Mouse (Mus musculus) liver, embryonic 13.5 days (tissue): ENCODE measurements at regions not wholly inside any gene's neighbourhood (a gene's known extent, or its start where the extent isn't known, plus 50 kb on each side); places are given as distances from the start of the nearest gene placed in this dataset.
"Not testable (repeated sequence)": the region's sequence is repeated elsewhere in the genome, so short reads cannot be mapped to it uniquely, and the experiment has no call there.

ENCODE experiments used
- ATAC-seq: fragments of 200-750 bp; cut with Nextera tagmentation; 2 replicates; pipeline ENCODE4 v1.8.0; 2017; ENCODE audit warnings: low read depth, mild to moderate bottlenecking, moderate number of reproducible peaks, moderate library complexity
- DNase-seq: peaks from one replicate; pipeline ENCODE4 v3.0.0; 2022
- H3K27ac ChIP-seq: fragments of 300-500 bp; sonication (generic); 2 replicates; pipeline ENCODE4 v1.5.1; 2015; ENCODE audit warnings: moderate library complexity, mild to moderate bottlenecking, inconsistent platforms
- H3K27me3 ChIP-seq: fragments of 300-500 bp; sonication (generic); 2 replicates; pipeline ENCODE4 v1.6.1; 2015; ENCODE audit warnings: mild to moderate bottlenecking, inconsistent platforms
- H3K36me3 ChIP-seq: fragments of 300-500 bp; sonication (generic); 2 replicates; pipeline ENCODE4 v1.6.1; 2015; ENCODE audit warnings: mild to moderate bottlenecking, inconsistent platforms
- H3K4me1 ChIP-seq: fragments of 300-500 bp; sonication (generic); replicated peaks from 2 replicates; pipeline ENCODE4 v1.6.1; 2015; ENCODE audit warnings: inconsistent platforms
- H3K4me2 ChIP-seq: fragments of 300-500 bp; sonication (generic); 2 replicates; pipeline ENCODE4 v1.6.1; 2015; ENCODE audit warnings: inconsistent platforms, mild to moderate bottlenecking, moderate library complexity
- H3K4me3 ChIP-seq: fragments of 300-500 bp; sonication (generic); replicated peaks from 2 replicates; pipeline ENCODE4 v1.5.1; 2015; ENCODE audit warnings: mild to moderate bottlenecking, inconsistent platforms
- H3K9ac ChIP-seq: fragments of 300-500 bp; sonication (generic); 2 replicates; pipeline ENCODE4 v1.6.1; 2015; ENCODE audit warnings: mild to moderate bottlenecking, inconsistent platforms
- H3K9me3 ChIP-seq: fragments of 300-500 bp; sonication (generic); replicated peaks from 2 replicates; pipeline ENCODE4 v1.6.1; 2016; ENCODE audit warnings: inconsistent platforms
- WGBS: fragments of 180-500 bp; shearing (Covaris S2); methylation state at CpG from one replicate; pipeline ENCODE4 v1.1.7; 2015; ENCODE audit not compliant: insufficient replicate concordance; 5-methylcytosine and 5-hydroxymethylcytosine counted together

DNA sequence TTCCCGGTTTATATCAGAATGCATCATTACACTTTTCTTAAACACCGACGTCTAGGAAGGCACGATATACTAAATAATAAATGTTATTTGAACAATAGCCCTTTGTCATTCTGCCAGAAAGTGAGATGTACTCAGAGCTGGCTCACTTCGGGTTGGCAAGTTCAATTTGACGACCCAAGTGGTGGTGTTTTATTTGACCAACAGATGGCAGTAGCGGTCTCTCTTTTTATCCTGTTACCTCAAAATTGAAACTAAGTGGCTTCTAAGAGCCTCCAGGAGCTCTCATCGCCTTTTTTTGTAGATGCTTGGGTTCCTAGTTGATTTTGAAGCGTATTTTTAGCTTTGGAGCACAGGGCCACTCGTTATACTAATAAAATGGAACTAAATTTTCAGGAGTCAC, 66.7 kb upstream of the Chmp2b start:
- Histone ChIP-seq H3K9me3 (no peaks in the 10 kb centered on the region), H3K4me1 (no peaks in the 10 kb centered on the region), H3K4me3 (no peak overlapping the region), H3K27ac (no peak overlapping the region), H3K4me2 (no peak overlapping the region), H3K36me3 (no peaks in the 10 kb centered on the region), H3K27me3 (no peaks in the 10 kb centered on the region), H3K9ac (no peak overlapping the region)
- ATAC-seq (no peak), DNase-seq (peak; percentile 8)
- WGBS, result 10% methylated on average over 10 of the region's 10 CpGs

DNA sequence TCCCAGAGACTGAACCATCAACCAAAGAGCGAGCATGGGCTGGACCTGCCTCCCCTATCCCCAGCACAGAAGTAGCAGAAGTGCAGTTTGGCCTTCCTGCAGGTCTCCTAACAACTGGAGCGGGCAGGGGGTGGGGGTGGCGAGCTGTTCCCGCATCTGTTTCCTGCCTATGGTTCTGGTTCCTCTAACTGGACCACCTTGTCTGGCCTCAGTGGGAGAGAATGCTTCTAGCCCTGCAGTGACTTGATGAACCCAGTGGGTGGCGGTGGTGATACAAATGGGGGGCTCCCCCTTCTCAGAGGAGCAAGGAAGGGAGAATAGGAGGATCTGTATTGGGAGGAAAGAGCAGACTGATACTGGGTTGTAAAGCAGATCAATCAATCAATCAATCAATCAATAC, 69.2 kb upstream of the Chmp2b start:
- no peak overlapping the region for H3K27ac ChIP-seq
- no peak overlapping the region for H3K4me3 ChIP-seq
- DNase-seq (no peak), ATAC-seq (no peak)
- no peaks in the 10 kb centered on the region for H3K36me3 ChIP-seq
- WGBS, result 26% methylated on average over 5 of the region's 5 CpGs
- H3K27me3 ChIP-seq, result no peaks in the 10 kb centered on the region
- H3K9ac ChIP-seq, result no peak overlapping the region
- H3K4me2 ChIP-seq, result no peak overlapping the region
- H3K9me3 ChIP-seq, result no peaks in the 10 kb centered on the region
- H3K4me1 ChIP-seq, result no peaks in the 10 kb centered on the region

DNA sequence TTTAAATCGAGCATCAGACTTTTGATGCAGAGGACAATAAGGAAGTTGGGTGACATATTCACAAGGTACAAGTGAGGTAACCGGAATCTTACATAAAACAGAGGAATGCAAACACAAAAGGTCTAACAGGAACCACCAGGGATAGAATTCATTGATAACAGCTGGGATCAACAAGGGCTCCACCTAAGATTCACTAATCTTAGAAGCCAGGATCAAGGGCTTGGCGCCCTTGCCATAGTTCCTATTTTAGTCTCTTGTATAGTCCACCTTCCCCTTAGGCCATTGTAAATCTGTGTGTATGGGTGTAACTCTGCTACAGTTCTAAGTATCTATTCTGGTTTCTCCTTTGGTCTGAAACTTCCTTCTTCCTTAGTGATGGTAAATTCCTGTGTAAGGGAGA, 84.2 kb upstream of the Chmp2b start:
- H3K36me3 ChIP-seq, H3K4me1 ChIP-seq, H3K9ac ChIP-seq, H3K9me3 ChIP-seq, H3K4me3 ChIP-seq, H3K27ac ChIP-seq, DNase-seq, ATAC-seq, H3K27me3 ChIP-seq, H3K4me2 ChIP-seq: not testable (repeated sequence)
- 63% methylated on average over 3 of the region's 3 CpGs for WGBS

DNA sequence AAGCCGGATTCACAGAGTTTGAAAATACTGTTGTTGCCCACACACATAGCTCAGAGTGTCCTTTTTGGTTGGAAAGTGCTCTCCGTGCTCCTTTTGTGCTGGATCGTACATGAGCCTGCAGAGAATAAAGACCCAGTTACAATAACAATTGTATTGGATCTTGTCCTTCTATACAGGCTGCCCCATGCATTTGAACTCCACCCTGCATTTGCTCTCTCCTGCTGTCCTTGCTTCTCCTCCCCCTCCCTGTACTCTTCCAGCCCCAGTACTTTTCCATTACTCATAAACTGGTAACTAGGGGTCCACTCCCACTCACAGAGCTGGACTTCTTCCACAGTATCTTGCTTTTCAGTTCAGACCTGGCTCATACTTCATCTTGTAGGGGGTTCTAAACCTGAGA, 86.5 kb upstream of the Chmp2b start:
- Histone ChIP-seq H3K27me3 (no peaks in the 10 kb centered on the region), H3K9me3 (no peaks in the 10 kb centered on the region), H3K9ac (no peak overlapping the region), H3K36me3 (no peaks in the 10 kb centered on the region), H3K4me3 (no peak overlapping the region), H3K4me1 (no peaks in the 10 kb centered on the region), H3K4me2 (no peak overlapping the region), H3K27ac (no peak overlapping the region)
- WGBS, result 67% methylated on average over 3 of the region's 3 CpGs
- ATAC-seq (no peak), DNase-seq (no peak)

DNA sequence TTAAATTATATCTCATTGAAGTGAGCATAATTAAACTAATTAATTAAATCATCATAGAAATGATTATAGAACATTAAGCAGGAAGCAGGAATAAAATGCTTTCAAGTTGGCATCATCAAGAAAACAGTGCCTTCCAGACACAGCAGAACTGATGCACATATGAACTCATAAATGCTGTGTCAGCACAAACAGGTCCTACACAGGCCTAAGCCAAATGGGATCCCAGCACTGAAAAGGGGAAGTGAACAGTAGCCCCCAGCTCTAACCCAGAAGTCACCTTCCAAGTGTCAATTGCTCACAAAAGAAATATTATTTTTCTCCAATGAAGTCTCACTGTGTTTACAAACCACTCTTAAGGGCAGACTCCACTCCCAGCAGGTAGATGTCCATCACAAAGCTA, 93.0 kb upstream of the Chmp2b start:
- no peak for ATAC-seq
- Histone ChIP-seq H3K4me2 (no peak overlapping the region), H3K4me1 (no peaks in the 10 kb centered on the region), H3K36me3 (no peaks in the 10 kb centered on the region), H3K27ac (no peak overlapping the region), H3K27me3 (no peaks in the 10 kb centered on the region), H3K4me3 (no peak overlapping the region), H3K9ac (no peak overlapping the region), H3K9me3 (no peaks in the 10 kb centered on the region)
- no peak for DNase-seq

DNA sequence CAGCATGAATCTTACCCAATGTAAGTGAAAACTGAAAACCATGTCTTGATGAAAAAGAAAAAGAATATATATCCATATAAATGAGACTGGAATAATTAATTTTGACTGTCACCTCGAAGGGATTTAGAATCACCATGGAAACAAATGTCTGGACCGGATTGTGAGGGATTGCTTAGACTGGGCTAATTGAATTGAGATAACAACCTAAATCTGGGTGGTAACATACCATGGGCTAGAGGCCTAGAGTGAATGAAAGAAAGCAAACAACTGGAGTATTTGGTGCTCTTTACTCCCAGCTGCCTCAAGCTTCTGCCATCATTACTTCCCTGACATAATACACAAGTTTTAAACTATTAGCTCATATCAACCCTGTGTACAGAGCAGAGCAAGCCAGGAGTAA, 95.3 kb upstream of the Chmp2b start:
- H3K4me3 ChIP-seq, result no peak overlapping the region
- no peaks in the 10 kb centered on the region for H3K9me3 ChIP-seq
- H3K27ac ChIP-seq, result no peak overlapping the region
- ATAC-seq, result no peak
- H3K4me2 ChIP-seq, result no peak overlapping the region
- no peaks in the 10 kb centered on the region for H3K27me3 ChIP-seq
- H3K9ac ChIP-seq, result no peak overlapping the region
- no peaks in the 10 kb centered on the region for H3K4me1 ChIP-seq
- DNase-seq, result no peak
- H3K36me3 ChIP-seq, result no peaks in the 10 kb centered on the region
- 38% methylated on average over 2 of the region's 2 CpGs for WGBS

DNA sequence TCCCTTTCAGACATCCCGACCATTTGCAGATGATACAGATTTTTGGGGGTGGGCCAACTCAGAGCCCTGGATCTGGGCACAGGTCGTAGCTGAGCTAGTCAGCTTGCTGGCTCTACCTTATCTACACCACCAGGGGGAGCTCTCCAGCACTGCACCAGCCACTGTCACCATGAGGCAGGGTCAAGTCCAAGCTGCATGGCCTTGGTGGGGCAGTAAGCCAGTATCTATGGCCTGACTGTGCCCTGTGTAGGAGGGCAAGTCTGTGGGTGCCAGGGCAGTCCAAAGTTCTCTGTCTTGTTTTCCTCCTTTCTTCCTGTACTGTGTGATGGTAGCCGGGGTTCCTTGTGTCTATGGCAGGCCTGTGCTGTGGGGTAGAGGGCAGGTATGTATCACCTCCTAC, 102.3 kb upstream of the Chmp2b start:
- no peak for DNase-seq
- no peak overlapping the region for H3K4me2 ChIP-seq

DNA sequence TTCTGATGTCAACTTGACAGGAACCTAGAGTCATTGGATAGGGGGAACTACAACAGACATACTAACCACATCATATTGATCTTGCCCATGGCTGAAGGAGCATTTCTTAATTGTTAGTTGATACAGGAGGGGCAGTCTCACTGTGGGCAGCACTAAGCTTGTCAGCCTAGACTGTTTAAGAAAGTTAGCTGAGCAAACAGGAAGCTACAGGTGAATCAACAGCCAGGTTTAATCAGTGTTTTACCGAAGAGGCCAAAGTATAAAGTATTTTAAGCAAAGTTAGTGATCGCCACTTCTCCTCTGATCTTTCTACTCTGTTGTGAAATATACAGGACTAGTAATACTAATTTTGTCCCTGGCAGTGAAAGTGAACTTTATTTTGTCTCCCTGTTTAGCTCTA, 109.6 kb upstream of the Chmp2b start:
- WGBS, result 74% methylated on average over 2 of the region's 2 CpGs
- peak; percentile 51 for ATAC-seq
- no peak overlapping the region for H3K27ac ChIP-seq

More for the DNA sequence above, 102.3 kb upstream of the Chmp2b start:
- Histone ChIP-seq H3K27ac (no peak overlapping the region), H3K27me3 (no peaks in the 10 kb centered on the region), H3K4me1 (no peaks in the 10 kb centered on the region), H3K9ac (no peak overlapping the region), H3K4me3 (no peak overlapping the region), H3K9me3 (no peaks in the 10 kb centered on the region), H3K36me3 (no peaks in the 10 kb centered on the region)
- ATAC-seq, result peak; percentile 45
- 60% methylated on average over 3 of the region's 3 CpGs for WGBS

DNA sequence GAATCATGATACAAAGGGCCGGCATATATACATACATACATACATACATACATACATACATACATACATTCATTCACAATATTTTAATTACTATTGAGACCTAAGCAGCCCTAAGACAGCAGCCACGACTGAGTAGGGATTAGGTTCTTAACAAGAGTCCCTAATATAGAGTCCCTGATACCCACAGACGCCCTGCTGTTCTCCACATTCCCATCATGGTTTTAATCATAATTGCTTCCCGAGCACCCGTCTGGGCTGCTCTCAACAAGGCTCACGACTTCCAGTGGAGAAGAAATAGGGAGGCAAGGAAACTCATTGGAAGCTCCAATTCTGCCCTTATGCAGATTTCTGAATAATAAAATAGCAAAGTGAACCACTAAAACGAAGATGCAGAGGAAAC, 120.6 kb upstream of the Chmp2b start:
- no peak for DNase-seq
- ATAC-seq, result no peak
- Histone ChIP-seq H3K4me3 (no peak overlapping the region), H3K9me3 (no peaks in the 10 kb centered on the region), H3K4me2 (no peak overlapping the region), H3K4me1 (no peaks in the 10 kb centered on the region), H3K9ac (no peak overlapping the region), H3K27me3 (no peaks in the 10 kb centered on the region), H3K36me3 (no peaks in the 10 kb centered on the region), H3K27ac (no peak overlapping the region)
- WGBS, result 58% methylated on average over 7 of the region's 7 CpGs

More for the DNA sequence above, 109.6 kb upstream of the Chmp2b start:
- no peaks in the 10 kb centered on the region for H3K9me3 ChIP-seq
- H3K4me1 ChIP-seq, result no peaks in the 10 kb centered on the region
- H3K4me3 ChIP-seq, result no peak overlapping the region
- H3K36me3 ChIP-seq, result no peaks in the 10 kb centered on the region
- no peak overlapping the region for H3K4me2 ChIP-seq
- H3K9ac ChIP-seq, result no peak overlapping the region
- H3K27me3 ChIP-seq, result no peaks in the 10 kb centered on the region
- DNase-seq, result no peak

DNA sequence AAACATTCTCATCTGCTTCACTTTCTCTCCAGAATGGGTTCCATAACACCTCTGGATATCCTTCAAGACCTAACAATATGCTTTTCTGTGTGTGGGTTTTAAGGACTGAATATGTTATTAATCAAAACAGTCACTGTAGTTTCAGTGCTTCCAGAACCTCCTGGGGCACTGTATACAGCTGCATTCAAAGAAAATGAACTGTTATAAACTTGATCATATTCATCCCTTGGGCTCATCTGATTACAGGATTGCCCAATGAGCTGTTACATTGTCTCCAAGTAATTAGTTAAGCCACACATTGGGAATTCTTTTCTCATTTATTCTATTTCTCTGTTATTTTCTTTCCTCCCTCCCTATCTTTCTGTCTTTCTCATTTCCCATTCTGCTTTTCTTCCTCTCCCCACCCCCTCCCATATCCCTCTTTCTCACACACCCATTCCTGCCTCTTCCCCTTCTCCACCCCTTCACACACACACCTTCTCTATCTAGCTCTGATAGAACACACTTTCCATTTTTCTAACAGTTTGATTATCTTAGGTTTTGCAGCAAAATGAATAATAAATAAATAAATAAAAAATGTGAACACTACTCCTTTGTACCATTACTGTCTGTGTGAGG, 121.3 kb upstream of the Chmp2b start:
- Histone ChIP-seq H3K4me2 (no peak overlapping the region), H3K36me3 (no peaks in the 10 kb centered on the region), H3K4me3 (no peak overlapping the region), H3K9me3 (no peaks in the 10 kb centered on the region), H3K9ac (no peak overlapping the region), H3K27me3 (no peaks in the 10 kb centered on the region), H3K27ac (no peak overlapping the region), H3K4me1 (no peaks in the 10 kb centered on the region)
- DNase-seq (no peak), ATAC-seq (no peak)

DNA sequence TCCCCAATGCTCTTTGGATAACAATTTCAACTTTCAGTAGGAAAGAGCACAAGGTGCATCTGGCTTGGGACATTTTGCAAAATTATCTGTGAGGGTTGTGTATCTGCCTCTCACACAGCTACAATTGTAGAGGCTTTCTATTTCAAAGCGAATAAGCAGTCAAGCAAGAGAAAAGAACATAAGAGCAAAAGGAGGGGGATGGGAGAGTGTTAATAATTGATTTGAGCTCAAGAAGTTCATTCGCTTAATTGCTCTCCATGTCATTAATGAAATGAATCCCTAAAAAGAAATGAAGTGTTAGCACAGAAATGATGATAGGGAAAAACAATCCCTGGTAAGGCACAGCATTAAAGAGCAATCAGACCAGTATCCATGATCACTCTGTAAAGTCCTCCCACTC, 121.4 kb upstream of the Vgll3 start:
- H3K4me1 ChIP-seq, result no peaks in the 10 kb centered on the region
- no peak overlapping the region for H3K4me2 ChIP-seq
- H3K9ac ChIP-seq, result no peak overlapping the region
- no peak overlapping the region for H3K27ac ChIP-seq
- no peak for DNase-seq
- H3K9me3 ChIP-seq, result no peaks in the 10 kb centered on the region
- no peaks in the 10 kb centered on the region for H3K27me3 ChIP-seq
- 76% methylated on average over 2 of the region's 2 CpGs for WGBS
- H3K36me3 ChIP-seq, result no peaks in the 10 kb centered on the region
- H3K4me3 ChIP-seq, result no peak overlapping the region
- ATAC-seq, result no peak

DNA sequence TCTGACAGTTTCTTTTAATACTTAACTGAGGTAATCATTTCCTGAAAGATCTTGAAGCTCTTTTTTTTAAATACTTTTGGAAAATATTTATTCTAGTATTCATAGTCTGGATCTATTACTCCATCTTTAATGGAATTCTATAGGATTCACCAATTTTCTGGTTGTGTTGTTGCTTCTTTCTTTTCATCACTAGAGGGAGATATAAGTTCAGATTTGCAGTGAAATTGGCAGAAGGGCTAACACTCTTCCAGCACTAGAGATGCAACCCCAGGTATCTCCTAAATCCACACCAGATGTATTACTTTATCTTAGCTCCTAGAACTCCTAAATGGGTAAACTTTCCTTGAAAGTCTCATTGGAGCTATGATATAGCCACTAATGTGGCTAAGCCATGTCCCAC, 99.4 kb upstream of the Vgll3 start:
- no peak overlapping the region for H3K9ac ChIP-seq
- DNase-seq, result no peak
- H3K27me3 ChIP-seq, result no peaks in the 10 kb centered on the region

More for the DNA sequence above, 99.4 kb upstream of the Vgll3 start:
- H3K4me3 ChIP-seq, result no peak overlapping the region
- H3K9me3 ChIP-seq, result no peaks in the 10 kb centered on the region
- H3K4me1 ChIP-seq, result no peaks in the 10 kb centered on the region
- no peak overlapping the region for H3K4me2 ChIP-seq
- ATAC-seq, result no peak
- H3K36me3 ChIP-seq, result no peaks in the 10 kb centered on the region
- H3K27ac ChIP-seq, result no peak overlapping the region
